Mouse (Mus musculus) thymus, postnatal 25 days (tissue): ENCODE results near the gene Slfn2.

Experiments
- DNase-seq: peaks from one replicate; pipeline ENCODE4 v3.0.0; 2022

The Slfn2 gene

DNA sequence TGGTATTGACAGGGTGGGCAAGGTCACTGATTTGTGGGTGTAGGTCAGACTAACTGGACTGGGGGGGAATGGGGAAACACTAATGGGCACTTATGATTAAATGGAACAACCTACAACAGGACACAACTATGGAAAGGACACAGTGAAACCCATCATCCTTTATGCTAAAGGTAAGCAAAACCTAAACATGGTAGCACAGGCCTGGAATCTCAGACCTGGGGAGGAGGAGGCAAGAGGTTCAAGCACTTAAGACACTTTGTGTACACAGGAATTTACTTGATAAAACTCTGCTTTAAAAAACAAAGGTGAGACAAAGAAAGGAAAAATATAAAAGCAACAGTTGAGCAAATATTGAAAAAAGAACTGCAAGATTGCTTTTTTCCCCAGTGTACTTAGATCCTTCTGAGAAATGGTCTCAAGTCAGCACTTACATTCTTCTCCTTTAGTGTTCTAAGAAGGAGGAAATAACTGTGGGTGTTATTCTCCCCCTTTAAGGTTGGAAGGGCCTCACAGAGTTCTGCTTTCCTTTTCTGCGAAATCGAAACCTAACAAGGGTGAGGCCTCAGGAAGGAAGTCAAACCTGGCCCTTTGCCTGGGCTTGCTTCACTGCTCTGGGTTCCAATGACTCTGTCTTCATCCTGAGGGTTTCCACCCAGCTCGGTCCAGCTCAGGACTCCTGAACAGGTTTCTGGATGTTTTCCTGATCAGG is 13.0 kb downstream of the Slfn2 start:
- peak; percentile 81 for DNase-seq

DNA sequence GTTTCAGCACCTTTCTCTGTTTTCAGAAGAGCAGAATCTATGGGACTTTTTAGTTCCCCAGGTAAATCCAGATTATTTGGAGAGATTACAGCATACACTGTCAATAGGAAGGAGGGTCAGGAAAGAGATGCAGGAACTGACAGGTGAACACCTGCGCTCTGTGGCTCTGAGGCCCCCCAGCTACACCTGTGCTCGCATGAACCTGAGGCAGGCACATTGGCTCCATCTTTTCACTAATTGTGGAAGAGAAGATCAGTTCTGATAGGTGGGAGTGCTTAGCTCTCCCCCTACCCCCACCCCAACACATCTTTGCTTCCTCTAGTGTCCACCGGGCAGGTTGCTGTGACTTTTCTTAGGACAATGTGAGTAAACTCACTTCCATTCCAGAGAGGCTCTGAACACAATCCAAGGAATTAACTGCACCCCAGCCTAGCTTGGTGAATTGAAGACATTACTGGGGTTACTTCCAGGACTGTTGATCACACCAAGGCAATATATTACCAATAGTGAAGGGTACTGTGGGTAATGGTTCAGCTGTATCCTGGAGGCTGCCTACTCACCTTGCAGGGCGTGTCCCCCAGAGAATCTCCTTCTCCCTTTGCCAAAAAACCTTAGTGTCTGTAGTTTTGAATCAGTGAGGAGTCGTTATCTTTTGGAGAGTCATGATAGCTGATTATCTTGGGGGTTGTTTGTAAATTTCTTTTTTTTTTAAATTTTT is 13.7 kb downstream of the Slfn2 start:
- DNase-seq, result peak; percentile 55

DNA sequence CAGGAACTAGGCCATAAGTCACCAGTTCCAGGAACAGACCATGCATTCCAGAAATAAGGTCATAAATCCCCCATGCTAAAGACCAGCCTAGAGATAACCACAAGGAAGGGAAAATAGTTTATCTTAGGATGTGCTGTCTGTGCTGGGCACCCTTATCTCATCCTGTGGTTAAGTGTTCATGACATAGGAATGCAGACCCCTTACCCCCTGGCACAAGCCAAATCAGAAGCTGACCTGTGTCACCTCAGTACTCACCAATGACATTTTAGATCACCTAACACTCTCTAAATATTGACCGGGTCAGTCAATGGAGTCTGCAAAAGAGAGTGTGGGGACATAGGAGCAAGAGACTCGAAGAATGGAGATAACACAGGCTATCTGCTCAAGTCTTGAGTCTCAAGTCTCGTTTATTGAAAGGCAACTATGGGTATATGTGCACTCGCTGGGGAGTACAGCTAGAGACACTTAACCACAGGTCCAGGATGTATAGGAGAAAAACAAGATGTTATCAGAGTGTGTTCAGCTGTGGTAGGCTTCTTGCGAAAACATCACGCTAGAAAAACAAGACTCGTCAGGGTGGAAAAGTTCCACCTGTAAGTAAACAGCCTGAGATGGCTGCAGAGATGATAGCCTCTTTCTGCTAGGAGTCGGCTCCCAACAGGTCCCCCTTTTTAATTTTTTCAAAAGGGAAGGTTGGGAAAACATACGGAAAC is 14.7 kb downstream of the Slfn2 start:
- DNase-seq, result peak; percentile 77

DNA sequence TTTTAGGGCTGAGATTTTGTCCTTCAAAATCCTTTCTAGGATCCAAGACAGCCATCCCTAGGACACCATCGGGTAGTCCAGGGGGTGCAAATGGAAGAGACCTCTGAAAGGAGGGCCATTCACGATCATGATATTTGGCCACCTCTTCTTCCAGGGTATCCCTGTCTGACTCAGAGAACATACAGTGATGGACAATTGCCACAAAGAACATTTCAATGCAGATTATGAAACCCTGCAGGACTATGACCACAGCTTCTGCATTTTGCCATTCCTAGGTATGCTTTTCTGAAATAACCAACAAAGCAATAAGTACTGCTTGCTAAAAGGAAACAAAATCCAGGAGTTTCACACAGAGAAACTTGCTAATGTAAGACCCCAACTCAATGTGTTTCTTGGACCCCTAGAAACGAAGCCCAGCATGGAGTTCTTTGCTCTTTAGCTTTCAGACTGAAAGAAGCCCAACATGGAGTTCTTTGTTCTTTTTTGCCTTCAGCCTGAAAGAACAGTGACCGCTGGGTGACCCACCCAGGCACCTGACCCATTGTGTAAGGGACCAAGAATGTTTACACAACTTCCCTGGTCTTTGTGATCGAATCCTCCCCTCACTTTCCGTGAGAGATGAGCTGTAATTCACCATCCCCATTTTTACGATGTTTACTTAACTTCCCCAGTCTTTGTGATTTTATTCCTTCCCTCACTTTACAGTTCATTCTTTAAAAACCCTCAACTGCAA is 18.0 kb downstream of the Slfn2 start:
- no peak for DNase-seq

DNA sequence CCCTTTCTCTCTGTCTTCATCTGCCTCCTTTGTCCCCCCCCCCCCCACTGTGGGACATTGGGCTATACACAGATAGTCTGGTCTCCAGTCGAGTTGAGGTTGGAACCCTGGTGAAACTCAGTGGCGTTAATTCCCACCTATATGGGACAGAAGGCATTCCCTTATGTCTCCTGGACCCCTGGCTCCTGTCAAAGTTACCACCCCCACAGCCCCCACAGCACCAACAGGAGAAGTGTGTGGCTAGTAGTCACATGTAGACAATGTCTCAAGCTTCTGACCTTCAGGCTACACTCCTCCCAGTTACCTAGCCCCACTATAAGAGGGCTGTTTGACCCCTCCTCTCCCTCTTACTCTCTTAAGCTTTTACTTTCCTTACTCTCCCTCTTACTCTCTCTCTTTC is 19.2 kb downstream of the Slfn2 start:
- DNase-seq, result no peak

DNA sequence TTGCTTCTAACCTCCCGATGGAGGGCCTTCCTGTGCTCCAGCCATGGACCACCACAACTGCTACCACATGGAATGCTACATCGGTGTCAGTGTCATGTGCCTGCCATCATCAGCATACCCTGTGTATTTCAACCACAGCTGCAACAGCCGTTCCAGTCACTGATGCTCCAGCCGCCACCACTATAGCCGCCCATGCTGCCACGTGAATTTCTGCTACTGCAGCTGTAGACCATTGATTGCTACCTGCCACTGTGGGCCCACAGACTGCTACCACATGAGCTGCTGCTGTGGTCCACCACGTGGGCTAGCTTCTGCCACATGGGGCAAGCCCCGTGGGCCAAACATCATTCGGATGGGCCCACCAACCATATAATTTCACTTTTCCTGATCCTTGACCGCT is 19.8 kb downstream of the Slfn2 start:
- no peak for DNase-seq

DNA sequence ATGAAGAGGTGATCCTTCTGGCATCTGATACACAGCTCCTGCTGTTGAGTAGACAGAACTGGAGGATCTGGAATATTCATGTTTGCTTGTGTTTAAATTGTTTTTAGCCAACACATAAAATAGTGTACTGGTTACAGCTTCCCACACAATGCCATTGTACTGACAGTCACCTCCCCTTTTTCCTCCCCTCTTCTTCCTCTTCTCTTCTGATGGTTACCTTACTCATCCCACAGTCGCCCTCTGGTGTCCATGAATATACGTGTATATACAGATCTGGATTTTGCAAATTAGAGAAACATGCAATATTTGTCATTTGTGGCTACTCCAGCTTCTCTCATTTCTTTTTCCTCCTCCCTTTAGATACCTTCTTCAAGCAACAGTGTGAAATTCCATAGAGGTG is 50.2 kb downstream of the Slfn2 start:
- DNase-seq, result peak; percentile 74

DNA sequence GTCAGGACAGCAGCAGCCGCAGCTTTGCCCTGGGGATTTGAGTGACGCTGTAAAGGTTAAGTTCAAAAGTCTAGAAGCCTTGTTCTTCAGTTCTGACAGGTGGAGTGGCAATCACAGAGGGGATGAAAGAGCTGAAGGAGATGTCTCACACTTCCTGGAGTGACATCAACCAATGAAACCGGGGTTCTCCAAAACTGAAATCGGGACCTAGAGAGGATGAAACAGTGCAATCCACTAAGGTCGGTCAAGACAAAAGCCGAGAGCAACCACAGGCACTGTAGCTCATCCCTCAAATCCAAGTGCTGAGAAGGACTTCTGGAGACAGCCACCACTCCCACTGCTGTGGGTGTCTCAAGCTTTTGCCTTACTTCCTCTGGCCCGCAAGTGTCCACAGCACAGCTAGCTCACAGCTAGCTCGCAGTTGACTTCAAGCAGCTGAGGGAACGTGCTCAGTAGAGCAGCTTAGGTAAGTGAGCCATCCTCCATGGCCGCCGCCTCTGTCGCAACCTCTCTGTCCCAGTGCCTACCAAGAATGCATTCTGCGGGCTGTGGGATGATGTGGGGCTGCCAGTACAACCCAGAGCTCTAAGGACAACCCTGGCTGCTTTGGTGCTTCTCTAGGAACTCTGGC is 51.8 kb downstream of the Slfn2 start, which contains the start of gene Slfn1:
Gene Slfn1, plus strand, starts transcription at position 253 of the 631 bp plus-strand sequence.
- peak; percentile 35 for DNase-seq

DNA sequence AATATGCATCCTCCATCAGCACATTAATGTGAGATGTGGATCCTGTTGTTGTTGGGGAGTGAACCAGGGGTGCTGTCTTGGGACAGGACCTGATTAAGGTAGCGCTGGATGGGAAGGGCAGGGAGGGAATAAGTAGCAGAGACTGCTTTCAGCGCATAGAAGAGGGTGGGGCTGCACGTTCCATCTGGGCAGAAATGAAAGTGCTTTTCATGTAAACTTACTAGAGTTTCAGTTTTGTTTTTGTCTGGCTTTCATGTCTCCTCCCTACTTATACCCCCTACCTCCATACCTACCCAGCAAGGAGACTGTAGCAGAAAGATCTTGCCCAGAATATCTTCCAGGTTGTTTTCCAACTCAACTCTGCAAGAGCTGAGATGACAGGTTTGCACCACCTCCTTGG is 53.1 kb downstream of the Slfn2 start:
- DNase-seq, result peak; percentile 40
